Mouse (Mus musculus): ENCODE results near the gene 1700034J05Rik. TPM values are rescaled to one million over a fixed set of nuclear protein-coding genes. Genes with fewer than 3 reads are reported as not detected.

Gene 1700034J05Rik
- total RNA-seq, 2 experiments from 2014 or later, result not detected

Other genes with a start within 250 kb of the 1700034J05Rik start
- gene Stk38l, start 229.4 kb downstream of the 1700034J05Rik start, total RNA-seq (2021), result 10 to 100 TPM; 22.4 to 24.5 TPM
- gene Arntl2, start 158.4 kb downstream of the 1700034J05Rik start, total RNA-seq (2021), result 1 to 10 TPM; 6.0 to 8.1 TPM
- not detected for gene Smco2, start 104.3 kb downstream of the 1700034J05Rik start, total RNA-seq (2021)
- 10 to 100 TPM; 34.8 to 39.9 TPM for gene Ppfibp1, start 65.9 kb downstream of the 1700034J05Rik start, total RNA-seq (2021)
- gene Rep15, start 78.2 kb upstream of the 1700034J05Rik start, total RNA-seq (2021), result 1 to 10 TPM; 1.1 TPM
- gene Mrps35, start 88.3 kb upstream of the 1700034J05Rik start, total RNA-seq (2021), result 10 to 100 TPM; 45.3 to 47.5 TPM
- under 1 TPM; 0.48 to 0.67 TPM for gene Mansc4, start 132.6 kb upstream of the 1700034J05Rik start, total RNA-seq (2021)
- 10 to 100 TPM; 19.6 to 20.0 TPM for gene Klhl42, start 137.0 kb upstream of the 1700034J05Rik start, total RNA-seq (2021)

Data from layer of hippocampus, adult 18-20 months (tissue).